Mouse (Mus musculus) ES-CJ7 (cell line): ENCODE data around the gene Poldip2.
A peak's percentile ranks its signal among the peaks of the same experiment; 100 is the strongest.

ENCODE experiments used
- DNase-seq: peaks from one replicate; pipeline ENCODE4 v3.0.0; 2011; ENCODE audit warnings: low read depth, low spot score

Poldip2 gene

DNA sequence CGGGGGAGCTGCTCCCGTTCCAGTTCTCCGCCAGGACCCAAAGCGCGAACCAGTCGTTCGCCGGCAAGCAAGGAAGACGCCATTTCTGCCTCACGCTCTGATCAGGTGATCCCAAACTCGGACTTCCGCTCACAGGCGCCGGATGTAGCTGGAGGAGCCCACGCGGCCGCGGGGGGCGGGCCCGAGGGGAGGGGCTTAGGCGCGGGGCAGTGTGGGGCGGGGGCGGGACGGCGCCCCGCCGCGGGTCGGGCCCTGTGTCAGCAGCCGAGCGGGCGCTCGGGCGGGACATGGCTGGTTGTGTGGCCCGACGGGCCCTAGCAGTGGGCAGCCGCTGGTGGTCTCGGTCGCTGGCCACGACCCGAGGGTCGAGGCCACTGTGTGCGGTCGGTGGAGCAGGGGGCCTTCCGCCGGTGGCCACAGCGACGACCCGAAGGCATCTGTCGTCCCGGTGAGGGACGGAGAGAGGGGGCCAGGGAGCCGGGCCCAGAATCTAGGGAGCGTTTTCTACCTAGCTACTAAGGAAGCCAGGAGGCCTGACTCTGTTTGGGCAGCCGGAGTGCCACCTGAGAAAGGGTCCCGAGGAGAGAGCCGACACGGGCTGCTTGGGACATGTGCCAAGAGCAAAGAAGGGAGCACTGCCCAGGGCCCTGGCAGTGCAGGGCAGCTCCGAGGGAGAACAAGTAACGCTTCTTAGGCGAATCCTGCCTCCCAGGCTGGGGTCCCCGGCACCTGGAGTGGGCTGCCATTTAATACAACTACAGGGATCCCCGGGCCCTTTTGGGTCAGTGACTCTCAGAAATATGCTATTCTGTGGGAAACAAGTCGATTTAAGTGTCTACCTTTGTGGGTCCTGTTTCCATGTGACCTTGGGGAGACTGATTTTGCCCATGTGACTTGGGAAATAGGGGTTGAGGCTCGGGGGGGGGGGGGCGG, at the start of gene Poldip2, which contains the start of gene Tmem199:
Gene Poldip2 (plus strand): TSS at position 169 of the 933 bp plus-strand sequence.
Gene Tmem199 (minus strand): TSS at position 148 of the 933 bp plus-strand sequence.
- peak; percentile 94 for DNase-seq

GRCm38 (mm10) chr11:78462669-78463068, 49.3 kb upstream of the Poldip2 start:
- DNase-seq: no peak

DNA sequence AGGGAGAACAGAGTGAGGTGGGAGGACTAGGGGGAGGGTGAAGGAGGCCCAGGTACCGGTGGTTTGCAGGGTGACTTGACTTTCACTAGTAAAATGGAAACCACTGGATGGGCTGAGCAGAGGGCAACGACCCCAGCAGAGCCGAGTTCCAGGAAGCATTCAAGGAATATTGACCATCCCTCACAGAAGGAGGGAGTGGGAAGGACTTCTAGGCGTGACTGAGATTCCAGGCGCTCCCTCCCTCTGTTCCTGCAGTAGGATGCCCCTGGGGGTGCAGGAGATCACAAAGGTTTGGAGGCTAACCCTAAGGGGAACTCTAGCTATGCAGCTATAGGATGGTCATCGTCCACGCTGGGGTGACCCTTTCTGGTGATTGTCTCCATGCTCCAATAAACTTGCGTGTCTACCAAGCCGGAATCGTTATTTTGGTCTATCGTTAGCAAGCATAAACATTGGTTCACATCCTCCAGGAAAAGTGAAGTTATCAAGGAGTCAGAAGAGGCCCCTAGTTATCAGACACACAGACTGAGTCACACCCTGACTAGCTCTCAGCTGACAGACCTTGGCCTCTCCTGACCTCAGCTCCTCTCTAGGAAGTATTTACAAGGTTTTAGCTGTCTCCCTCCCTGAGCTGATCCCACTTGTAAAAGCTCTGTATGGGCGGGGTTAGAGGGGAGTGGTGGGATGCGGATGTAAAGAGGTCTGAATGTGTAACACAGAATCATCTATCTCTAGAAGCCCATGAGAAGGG, 48.5 kb upstream of the Poldip2 start:
- DNase-seq: peak; percentile 46

GRCm38 (mm10) chr11:78465116-78465515, 46.9 kb upstream of the Poldip2 start:
- DNase-seq: no peak

DNA sequence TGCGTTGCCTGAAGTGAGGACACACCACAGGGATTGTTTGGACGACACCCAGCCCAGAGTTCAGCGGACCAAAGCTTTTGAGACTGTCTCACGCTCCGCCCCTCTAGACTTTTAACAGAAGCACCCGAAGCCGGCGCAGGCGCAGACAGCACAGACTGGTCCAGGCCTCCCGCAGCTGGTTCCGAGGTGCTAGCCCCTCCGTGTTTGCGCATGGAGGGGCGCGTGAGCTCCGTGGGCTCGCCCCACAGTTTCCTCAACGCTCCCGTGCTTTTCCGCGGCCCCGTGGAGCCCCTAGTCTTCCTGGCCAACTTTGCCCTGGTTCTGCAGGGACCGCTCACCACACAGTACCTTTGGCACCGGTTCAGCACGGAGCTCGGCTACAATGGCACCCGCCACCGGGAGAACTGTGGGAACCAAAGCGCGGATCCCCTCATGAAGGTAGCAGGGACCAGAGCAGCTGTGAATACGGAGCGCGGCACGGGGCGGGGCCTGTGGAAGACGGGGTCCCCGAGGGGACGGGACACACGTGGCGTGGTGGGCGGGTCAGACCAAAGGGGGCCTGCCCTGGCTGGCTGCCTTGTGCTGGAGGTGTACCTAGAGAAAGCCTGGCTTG, 46.3 kb upstream of the Poldip2 start, which contains the start of gene Slc46a1:
Gene Slc46a1 (plus strand): TSS at position 130 of the 613 bp plus-strand sequence.
- peak; percentile 90 for DNase-seq

GRCm38 (mm10) chr11:78466242-78466912, 45.6 kb upstream of the Poldip2 start:
- DNase-seq: no peak

DNA sequence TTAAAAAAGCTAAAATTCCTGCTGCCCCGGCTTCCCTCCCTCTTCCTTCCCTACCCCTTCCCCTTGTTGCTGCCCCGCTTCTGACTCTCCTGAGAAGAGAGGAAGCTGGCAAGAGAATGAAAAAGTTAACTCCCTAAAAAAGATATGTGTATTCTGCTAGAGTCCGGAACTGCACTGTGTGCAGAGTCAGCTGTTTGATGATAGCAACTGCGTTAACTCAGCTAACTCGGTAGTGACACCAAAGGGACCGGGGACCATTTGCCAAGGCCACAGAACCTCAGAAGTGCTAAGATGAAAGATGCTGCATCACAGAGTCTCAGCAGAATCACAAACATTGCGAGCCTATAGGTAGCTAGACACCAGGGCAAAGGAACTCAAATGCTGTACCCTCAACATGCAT, 44.5 kb upstream of the Poldip2 start:
- no peak for DNase-seq

GRCm38 (mm10) chr11:78467932-78468331, 44.1 kb upstream of the Poldip2 start:
- no peak for DNase-seq

DNA sequence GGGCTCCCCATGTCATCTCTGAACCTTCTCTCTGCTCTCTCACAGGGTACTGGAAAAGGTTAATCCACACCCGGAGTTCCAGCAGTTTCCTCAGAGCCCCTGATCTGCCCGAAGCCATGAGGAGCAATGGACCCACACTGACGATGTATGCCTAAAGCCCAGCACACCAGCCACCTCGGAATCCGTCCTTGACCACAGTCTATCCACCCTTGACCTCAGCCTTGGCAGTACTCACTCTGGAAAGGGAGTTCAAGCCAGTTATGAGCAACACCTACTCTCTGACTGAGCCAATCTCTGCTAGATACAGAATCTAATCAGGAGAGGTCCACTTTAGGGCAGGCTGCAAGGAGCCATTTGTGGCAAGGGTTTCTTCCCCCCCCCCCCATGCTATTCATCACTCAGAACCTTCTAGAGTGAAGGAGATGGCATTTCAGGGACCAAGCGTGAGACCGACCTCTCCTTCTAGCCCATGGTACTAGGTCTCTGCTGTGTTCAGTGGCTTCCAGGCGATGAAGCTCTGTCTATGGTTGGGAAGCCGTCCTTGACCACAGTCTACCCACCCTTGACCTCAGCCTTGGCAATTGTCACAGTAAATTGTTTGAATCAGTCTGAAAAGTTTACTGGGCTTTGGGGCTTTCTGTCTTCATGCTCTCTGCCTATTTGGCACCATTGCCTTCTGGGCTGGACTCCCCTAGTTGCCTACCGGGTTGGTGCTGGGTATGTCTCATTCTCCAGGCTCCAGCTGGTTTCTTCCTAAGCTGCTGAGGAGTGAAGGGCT, 40.5 kb upstream of the Poldip2 start:
- DNase-seq: no peak

- DNase-seq: no peak
Observed at GRCm38 (mm10) chr11:78475289-78475688, 36.7 kb upstream of the Poldip2 start.

DNA sequence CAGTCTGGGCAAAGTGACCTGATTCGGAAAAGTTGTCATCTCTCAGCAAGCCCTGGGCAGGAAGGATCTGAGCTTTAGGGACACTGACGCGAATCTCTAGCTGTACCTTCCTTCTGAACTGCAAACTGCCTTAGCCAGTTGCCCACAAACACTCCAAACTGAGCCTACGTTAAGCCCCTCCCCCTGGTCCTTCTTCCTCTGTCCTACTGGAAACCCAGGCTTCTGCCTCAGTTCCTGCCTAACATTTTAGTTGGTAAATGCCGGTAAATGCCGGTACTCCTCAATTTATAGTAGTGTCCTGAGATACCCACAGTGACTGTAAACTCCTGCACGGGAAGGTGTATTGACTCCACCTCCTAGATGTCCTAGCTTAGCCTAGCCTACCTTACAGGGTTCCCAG, 28.4 kb upstream of the Poldip2 start:
- peak; percentile 40 for DNase-seq

DNA sequence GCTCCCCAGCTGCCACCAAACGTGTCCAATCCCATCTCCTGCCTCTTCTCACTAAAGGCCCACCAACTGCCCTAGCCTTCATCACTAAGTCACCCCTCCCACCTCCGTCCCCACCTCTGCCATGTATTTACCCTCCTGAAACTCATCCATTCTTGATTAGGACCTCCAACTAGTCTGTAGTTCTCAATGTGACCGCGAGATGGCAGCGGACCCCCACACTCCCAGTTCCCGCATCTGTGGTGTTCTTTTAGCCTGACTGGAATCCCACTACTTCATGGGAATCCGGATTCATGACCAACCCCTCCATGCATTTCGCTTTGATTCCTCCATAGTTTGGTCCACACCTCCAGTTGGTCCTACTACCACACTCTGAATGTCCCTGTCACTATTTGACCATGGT, 23.8 kb upstream of the Poldip2 start:
- peak; percentile 85 for DNase-seq

GRCm38 (mm10) chr11:78490781-78491241, 21.2 kb upstream of the Poldip2 start:
- peak; percentile 73 for DNase-seq

- DNase-seq: peak; percentile 77
Observed at GRCm38 (mm10) chr11:78495904-78496303, 16.1 kb upstream of the Poldip2 start.

GRCm38 (mm10) chr11:78497071-78497541, 14.9 kb upstream of the Poldip2 start:
- no peak for DNase-seq

GRCm38 (mm10) chr11:78497544-78498522, 14.2 kb upstream of the Poldip2 start, which contains the start of gene Sarm1:
Gene Sarm1 (minus strand): TSS chr11:78497754.
- DNase-seq: peak; percentile 97

DNA sequence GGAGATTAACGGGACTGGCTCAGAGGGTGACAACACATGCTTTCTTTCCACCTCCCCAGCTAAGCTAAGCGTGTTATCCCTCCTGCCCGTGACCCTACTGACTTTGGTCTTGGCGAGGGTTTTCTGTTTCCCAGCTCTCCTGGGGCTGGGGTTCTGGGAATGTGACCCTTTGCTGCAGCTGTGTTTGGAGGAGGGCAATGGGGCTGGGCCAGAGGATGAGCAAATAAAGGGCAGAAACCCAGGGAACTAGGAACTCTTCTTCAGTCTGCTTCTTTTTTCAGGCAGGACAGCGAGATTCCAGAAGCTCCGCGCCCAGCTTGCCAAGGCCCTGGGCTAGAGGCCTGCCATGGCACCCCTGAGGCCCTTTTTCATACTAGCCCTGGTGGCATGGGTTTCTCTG, 13.0 kb upstream of the Poldip2 start, which contains the start of gene Vtn:
Gene Vtn (plus strand): TSS at position 88 of the 400 bp plus-strand sequence.
- no peak for DNase-seq

- no peak for DNase-seq
Observed at GRCm38 (mm10) chr11:78499543-78499942, 12.4 kb upstream of the Poldip2 start.
